Mouse (Mus musculus) CD4-positive, CD25-positive, alpha-beta regulatory T cell, adult 2 months (primary cell): Measurements from ENCODE around the gene Anapc5.
A peak's percentile ranks its signal among the peaks of the same experiment; 100 is the strongest.

ENCODE experiments used
- DNase-seq: peaks from one replicate; pipeline ENCODE4 v3.0.0-alpha.2; 2012; ENCODE audit warnings: low read depth, low spot score

Gene Anapc5

GRCm38 (mm10) chr5:122820777-122821523 is at the start of gene Anapc5:
Anapc5 (minus strand) TSS chr5:122821339.
- peak; percentile 96 for DNase-seq

- DNase-seq = no peak
Measured at GRCm38 (mm10) chr5:122863053-122863452, 41.9 kb upstream of the Anapc5 start.

- DNase-seq = peak; percentile 31
Measured at GRCm38 (mm10) chr5:122855858-122856257, 34.7 kb upstream of the Anapc5 start.

GRCm38 (mm10) chr5:122852611-122853010 is 31.5 kb upstream of the Anapc5 start:
- DNase-seq = no peak

- DNase-seq = no peak
Measured at GRCm38 (mm10) chr5:122850319-122851002, 29.3 kb upstream of the Anapc5 start.

DNA sequence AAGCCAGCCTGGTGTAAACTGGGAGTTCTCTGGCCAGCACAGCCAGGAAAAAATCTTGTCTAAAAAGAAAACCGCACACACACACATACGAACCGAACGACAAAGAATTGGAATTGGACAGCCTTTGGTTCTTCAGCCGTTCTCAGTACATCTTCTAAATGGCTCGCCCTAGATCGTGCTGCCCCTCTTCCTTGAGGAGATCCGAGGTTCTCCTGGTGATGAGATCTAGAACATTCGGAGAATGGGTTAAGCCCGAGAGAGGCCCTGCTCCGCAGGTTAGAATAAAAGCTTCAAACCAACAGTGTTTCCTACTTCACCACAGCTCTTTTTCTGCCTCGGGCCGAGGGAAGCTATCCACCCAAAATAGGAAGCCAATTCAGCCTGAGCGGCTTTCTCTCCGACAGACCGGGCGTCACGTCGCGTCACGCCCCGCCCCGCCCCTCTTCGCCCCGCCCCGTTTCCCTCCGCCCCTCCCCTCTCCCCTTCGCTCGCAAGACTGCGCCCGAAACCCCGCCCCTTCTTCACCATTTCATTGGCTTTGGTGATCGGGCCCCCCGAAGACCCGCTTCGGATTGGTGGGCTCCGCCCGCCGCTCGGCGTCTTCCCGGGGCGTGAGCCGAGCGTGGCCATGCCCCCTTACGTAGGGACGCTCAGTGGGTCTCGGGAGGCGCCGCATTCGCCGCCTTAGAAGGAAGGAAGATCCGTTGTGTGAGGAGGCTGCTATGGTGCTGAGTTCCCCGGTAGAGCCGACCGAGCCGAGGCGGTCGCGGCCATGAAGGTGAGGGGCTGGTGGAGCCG is 28.6 kb upstream of the Anapc5 start, which contains the start of gene Rnf34:
Rnf34 (plus strand) TSS at position 528 of the 798 bp plus-strand sequence.
- peak; percentile 99 for DNase-seq

DNA sequence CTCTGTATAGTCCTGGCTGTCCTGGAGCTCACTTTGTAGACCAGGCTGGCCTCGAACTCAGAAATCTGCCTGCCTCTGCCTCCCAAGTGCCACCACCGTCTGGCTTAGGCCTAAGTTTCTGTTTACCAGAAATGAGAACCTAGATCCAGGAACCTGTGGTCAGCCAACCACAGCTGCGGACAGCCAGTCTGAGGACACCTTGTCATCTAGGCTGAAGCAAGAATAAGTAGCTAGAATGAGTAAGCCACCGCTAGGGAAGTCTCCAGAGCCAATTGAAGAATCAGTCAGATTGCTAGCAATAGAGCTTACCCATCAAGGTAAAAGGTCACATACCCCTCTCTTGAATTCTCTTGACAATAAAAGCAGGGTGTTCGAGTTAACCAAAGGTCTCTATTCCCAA is 22.7 kb upstream of the Anapc5 start:
- DNase-seq = no peak

GRCm38 (mm10) chr5:122841126-122841525 is 20.0 kb upstream of the Anapc5 start:
- no peak for DNase-seq

DNA sequence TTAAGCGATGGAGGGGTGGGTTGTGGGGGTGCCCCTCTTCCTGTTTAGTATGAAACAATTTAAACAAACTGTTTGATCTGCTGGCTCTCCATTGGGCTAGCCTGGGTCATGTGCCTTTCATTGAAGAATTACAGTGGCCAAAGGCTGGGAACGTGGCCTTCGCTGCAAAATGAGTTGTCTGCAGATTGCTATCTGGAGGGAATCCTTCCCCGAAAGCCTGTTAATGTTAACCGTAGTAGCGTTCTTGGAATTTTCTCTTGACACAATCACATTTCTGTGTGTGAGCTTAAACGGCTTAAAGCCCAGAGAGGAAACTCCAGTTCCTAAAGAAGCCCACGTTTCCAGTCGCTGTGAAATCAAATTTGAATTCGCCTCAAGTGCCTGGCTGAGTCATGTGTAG is 11.9 kb upstream of the Anapc5 start:
- no peak for DNase-seq

DNA sequence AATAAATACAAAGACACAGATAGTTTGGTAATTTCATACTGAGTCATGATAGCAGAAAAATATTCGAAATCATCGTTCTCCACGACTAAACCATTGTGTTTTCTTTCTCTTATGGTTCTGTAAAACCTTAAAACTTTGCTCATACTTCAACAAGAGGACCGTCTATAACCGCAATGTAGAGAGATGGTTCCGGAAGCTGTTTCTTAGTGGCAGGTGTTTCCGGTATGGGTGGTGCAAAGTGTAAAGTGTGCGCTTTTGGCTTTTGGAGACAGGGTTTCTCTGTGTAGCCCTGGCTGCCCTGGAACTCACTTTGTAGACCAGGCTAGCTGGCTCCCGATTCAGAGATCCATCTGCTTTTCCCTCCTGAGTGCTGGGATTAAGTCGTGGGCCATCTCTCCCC is 11.4 kb upstream of the Anapc5 start:
- peak; percentile 59 for DNase-seq

DNA sequence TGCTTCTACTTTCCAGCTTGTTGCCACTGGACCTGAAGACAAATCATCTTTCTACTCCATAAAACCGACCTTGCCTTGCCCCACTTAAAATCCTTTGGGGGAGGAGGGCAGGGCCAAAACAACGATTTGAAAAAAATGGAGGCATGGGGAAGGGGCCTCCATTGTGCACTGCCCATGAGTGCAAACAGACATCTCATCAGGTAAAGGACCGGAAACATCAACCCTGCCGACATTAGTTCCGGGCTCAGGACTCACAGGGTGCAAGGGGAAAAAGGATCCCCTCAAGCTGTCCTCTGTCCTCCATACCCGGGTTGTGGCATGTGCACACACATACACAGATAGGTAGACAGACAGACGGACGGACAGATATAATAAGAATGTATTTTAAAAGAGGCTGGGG is 4.0 kb upstream of the Anapc5 start:
- DNase-seq = no peak

DNA sequence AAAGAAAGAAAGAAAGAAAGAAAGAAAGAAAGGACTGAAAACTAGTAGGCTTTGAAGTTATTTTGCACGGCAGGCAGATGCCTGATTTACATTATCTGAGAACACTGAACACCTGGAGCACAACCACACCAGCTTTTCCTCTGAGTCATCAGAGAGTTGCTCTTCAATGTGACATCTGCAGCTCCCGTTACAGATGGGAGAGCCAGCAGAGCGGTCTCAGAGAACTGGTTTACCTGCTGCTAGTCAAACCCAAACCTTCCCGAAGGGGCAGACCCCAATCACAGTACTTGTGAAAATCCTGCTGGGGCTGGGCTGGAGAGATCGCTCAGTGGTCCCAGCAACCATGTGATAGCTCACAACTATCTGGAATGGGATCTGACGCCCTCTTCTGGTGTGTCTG is 3.3 kb upstream of the Anapc5 start:
- no peak for DNase-seq

GRCm38 (mm10) chr5:122823976-122824375 is 2.8 kb upstream of the Anapc5 start:
- peak; percentile 24 for DNase-seq

DNA sequence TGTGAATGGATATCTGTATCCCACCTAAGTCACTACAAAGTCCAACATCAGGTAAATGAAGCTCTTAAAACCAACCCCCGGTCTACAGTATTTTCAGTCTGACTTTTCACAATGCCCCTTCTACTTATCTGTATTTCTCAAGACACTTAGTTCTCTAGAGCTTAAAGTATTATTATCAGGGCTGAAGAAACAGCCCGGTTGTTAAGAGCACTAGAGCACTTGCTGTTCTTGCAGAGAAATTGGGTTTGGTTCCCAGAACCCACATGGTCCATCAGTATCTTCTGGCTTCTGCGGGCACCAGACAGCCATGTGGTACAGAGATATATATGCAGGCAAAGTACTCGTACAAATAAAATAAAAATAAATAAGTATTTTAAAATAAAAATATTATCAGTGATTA is 1.3 kb upstream of the Anapc5 start:
- no peak for DNase-seq

DNA sequence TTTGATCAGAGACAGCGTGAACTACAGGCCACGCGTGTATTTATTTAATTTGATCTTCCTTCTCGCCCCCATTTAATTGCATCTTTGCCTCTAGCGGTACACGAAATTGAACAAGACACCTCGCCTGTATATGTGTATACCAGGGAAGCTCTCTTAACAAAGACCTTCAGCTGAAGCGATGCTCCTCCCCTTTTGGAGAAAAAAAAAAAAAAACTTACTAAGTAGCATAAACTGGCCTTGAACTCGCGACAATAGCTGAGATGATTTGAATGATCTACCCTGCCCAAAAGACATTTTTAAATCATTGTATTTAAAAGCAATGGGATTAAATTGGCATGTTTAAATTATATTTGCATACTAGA is 366 bp upstream of the Anapc5 start:
- no peak for DNase-seq

DNA sequence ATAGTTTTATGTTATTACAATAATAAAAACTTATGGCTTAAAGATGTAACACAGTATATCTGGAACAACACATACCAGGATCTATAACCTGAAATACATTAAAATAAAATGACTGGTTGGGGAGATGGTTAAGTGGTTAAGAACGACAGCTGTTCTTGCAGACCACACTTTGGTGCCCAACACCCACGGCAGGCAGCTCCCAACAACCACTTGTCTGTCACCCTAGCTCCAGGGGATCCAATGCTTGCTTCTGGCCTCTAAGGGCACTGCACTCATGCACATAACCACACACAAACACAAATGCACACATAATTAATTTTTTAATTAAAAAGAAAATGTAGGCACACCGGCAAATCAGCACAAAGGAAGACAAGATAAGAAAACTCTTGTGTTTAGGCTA is 8.4 kb downstream of the Anapc5 start:
- DNase-seq = no peak

DNA sequence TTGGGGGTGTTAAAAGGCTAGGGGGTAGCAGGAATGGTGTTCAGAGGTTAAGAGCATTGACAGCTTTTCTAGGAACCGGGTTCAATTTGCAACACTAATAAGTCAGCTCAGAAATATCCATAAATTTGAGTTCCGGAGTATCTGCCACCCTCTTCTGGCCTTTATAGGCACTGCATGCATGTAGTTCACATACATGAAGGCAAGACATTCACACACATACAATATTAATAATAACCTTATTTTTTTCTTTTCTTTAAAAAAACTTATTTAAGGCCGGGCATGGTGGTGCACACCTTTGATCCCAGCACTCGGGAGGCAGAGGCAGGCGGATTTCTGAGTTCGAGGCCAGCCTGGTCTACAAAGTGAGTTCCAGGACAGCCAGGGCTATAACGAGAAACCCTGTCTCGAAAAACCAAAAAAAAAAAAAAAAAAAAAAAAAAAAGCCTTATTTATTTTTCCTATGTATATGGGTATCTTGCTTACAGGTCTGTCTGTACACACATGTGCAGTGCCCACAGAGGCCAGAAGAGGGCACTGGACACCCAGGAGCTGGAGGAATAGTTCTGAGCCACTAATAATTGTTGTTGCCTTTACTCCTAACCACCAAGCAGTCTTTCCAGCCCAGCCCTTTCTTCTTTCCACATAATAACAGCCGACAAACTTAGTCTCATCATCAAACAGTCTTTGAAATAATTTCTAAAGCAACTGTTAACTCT is 9.6 kb downstream of the Anapc5 start:
- DNase-seq = peak; percentile 91

GRCm38 (mm10) chr5:122805503-122805902 is 15.6 kb downstream of the Anapc5 start:
- peak; percentile 41 for DNase-seq

- DNase-seq = no peak
Measured at GRCm38 (mm10) chr5:122802706-122803105, 18.4 kb downstream of the Anapc5 start.

DNA sequence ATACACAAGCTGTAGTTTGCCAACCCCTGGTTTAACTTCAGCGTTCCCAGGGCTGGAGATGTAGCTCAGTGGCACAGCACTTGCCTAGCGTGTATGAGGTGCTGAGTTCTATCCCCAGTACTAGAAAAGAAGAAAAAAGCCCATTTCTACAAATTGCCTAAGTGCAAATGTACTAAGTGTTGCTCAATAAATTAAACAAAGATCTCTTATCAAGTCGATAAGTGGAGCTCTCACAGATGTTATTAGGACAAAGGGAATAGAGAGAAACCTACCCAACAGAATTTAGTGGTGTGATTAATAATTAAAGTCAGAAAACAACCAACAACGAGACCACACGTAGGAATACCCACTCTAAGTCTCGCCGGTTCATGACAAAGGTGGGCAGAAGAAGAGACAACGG is 19.5 kb downstream of the Anapc5 start:
- DNase-seq = no peak

DNA sequence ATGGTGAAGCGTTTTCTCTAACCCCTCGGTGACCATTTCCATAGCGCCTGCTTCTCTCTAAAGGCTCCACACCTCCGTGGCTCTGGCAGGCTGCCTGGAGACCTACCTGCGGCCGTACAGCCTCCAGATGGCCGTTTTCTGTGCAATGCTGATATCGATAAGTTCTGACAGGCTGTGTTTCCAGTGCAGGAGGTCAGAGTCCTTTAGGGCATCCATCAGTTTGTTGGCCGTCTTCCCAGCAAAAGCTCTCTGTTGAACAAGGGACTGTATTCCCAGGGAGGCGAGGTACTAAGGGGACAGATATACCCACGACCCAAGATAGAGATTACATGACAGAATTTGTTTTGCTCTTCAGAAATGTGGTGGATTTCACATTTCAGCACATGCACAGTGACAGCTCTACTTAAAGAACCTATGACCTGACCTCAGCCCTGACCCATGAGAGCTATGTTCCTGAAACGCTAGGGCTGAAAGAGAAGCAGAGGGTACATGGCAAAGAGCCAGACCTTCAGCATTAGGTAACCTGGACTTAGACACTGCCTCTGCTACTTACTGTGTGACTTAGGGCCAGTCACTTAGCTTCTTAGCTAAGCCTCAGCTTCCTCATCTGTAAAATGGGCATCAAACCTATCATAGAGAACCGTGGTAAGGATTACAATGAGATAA is 20.7 kb downstream of the Anapc5 start:
- no peak for DNase-seq
